Mouse (Mus musculus) limb, embryonic 14.5 days (tissue): ENCODE measurements around the gene 1700012A03Rik. TPM values are rescaled to one million over a fixed set of nuclear protein-coding genes. Genes with fewer than 3 reads are reported as not detected.

ENCODE experiments used
- ATAC-seq: fragments of 200-750 bp; cut with Nextera tagmentation; 2 replicates; pipeline ENCODE4 v1.8.0; 2017; ENCODE audit warnings: low read depth, moderate number of reproducible peaks, moderate TSS enrichment; ENCODE audit not compliant: low FRiP score
- DNase-seq: peaks from one replicate; pipeline ENCODE4 v3.0.0-alpha.2; 2015; ENCODE audit warnings: low spot score
- H3K27ac ChIP-seq: fragments of 300-500 bp; sonication (generic); replicated peaks from 2 replicates; pipeline ENCODE4 v1.5.1; 2014; ENCODE audit warnings: low read depth, mild to moderate bottlenecking, low read length, moderate library complexity, mixed read lengths
- H3K27me3 ChIP-seq: fragments of 300-500 bp; sonication (generic); 2 replicates; pipeline ENCODE4 v1.6.1; 2014; ENCODE audit warnings: low read length, mixed read lengths; ENCODE audit not compliant: control insufficient read depth, insufficient read depth
- H3K36me3 ChIP-seq: fragments of 300-500 bp; sonication (generic); 2 replicates; pipeline ENCODE4 v1.6.1; 2014; ENCODE audit warnings: mild to moderate bottlenecking, low read length, moderate library complexity, mixed read lengths; ENCODE audit not compliant: control insufficient read depth, insufficient read depth
- H3K4me1 ChIP-seq: fragments of 300-500 bp; sonication (generic); 2 replicates; pipeline ENCODE4 v1.6.1; 2014; ENCODE audit warnings: antibody characterized with exemption, low read length, mixed read lengths; ENCODE audit not compliant: control insufficient read depth, insufficient read depth
- H3K4me2 ChIP-seq: fragments of 300-500 bp; sonication (generic); replicated peaks from 2 replicates; pipeline ENCODE4 v1.6.1; 2014; ENCODE audit warnings: low read depth, mild to moderate bottlenecking, low read length, moderate library complexity; ENCODE audit not compliant: severe bottlenecking
- H3K4me3 ChIP-seq: fragments of 300-500 bp; sonication (generic); replicated peaks from 2 replicates; pipeline ENCODE4 v1.5.1; 2014; ENCODE audit warnings: low read length
- H3K9ac ChIP-seq: fragments of 300-500 bp; sonication (generic); 2 replicates; pipeline ENCODE4 v1.6.1; 2014; ENCODE audit warnings: mild to moderate bottlenecking, low read depth, low read length, moderate library complexity; ENCODE audit not compliant: severe bottlenecking
- H3K9me3 ChIP-seq: fragments of 300-500 bp; sonication (generic); 2 replicates; pipeline ENCODE4 v1.6.1; 2016; ENCODE audit warnings: low read length; ENCODE audit not compliant: control insufficient read depth
- POLR2A ChIP-seq: fragments of 200-500 bp; IDR thresholded peaks from 2 replicates; pipeline ENCODE4 v1.8.0; 2012; ENCODE audit warnings: inconsistent platforms, mild to moderate bottlenecking, moderate library complexity, borderline replicate concordance; ENCODE audit not compliant: insufficient read depth, insufficient read length; ENCODE audit errors: extremely low read depth
- WGBS: fragments of 180-500 bp; shearing (Covaris S2); extraction: QIAGEN DNeasy Blood & Tissue Kit; methylation state at CpG from one replicate; pipeline ENCODE4 v1.1.7; 2014; 5-methylcytosine and 5-hydroxymethylcytosine counted together
- polyA plus RNA-seq, 2 experiments: library from polyadenylated mRNA; depleted of rRNA in 1 of 2; stranded (reverse) in 1 of 2; unstranded in 1 of 2; fragments of >200 nt; fragmentation: Nextera tagmentation in 1 of 2; extraction: Ambion mirVana in 1 of 2; gene quantifications; 2 replicates each; pipeline versions ENCODE4 v1.2.1 to v1.2.3; 2012 to 2014

1700012A03Rik gene
- polyA plus RNA-seq (2012; rRNA removed), result not detected in 2 replicates
- not detected in 2 replicates for polyA plus RNA-seq (2014; fragmentation: Nextera tagmentation; extraction: Ambion mirVana)

- Histone ChIP-seq H3K4me2 (no peak within 1 kb of the TSS), H3K9me3 (no peaks in the 10 kb centered on the region), H3K27ac (no peak within 1 kb of the TSS), H3K4me3 (no peak within 1 kb of the TSS), H3K27me3 (no peaks in the 10 kb centered on the region), H3K36me3 (no peaks in the 10 kb centered on the region), H3K4me1 (no peaks in the 10 kb centered on the region), H3K9ac (no peak within 1 kb of the TSS)
- WGBS, result 67% methylated on average over 3 of the region's 3 CpGs
- ATAC-seq (no peak), DNase-seq (no peak)
- TF ChIP-seq POLR2A, result no peak
These were observed at the start of gene 1700012A03Rik for GRCm38 (mm10) chr6:32049951-32050345. Gene 1700012A03Rik, plus strand, starts transcription at chr6:32050246.

GRCm38 (mm10) chr6:32004228-32004627, 45.8 kb upstream of the 1700012A03Rik start:
- no peak for ATAC-seq
- H3K9me3 ChIP-seq, result no peaks in the 10 kb centered on the region
- no peaks in the 10 kb centered on the region for H3K27me3 ChIP-seq
- WGBS, result 76% methylated on average over 10 of the region's 10 CpGs
- no peak overlapping the region for H3K9ac ChIP-seq
- no peak for TF ChIP-seq POLR2A
- no peak overlapping the region for H3K4me2 ChIP-seq
- H3K36me3 ChIP-seq, result no peaks in the 10 kb centered on the region
- no peak for DNase-seq
- no peak overlapping the region for H3K27ac ChIP-seq
- H3K4me1 ChIP-seq, result no peaks in the 10 kb centered on the region
- H3K4me3 ChIP-seq, result no peak overlapping the region

GRCm38 (mm10) chr6:32005914-32006313, 44.1 kb upstream of the 1700012A03Rik start:
- no peak for ATAC-seq
- no peaks in the 10 kb centered on the region for H3K4me1 ChIP-seq

GRCm38 (mm10) chr6:32006382-32006781, 43.7 kb upstream of the 1700012A03Rik start:
- TF ChIP-seq POLR2A, result no peak
- Histone ChIP-seq H3K4me1 (no peaks in the 10 kb centered on the region), H3K4me3 (no peak overlapping the region), H3K9ac (no peak overlapping the region), H3K9me3 (no peaks in the 10 kb centered on the region), H3K36me3 (no peaks in the 10 kb centered on the region), H3K27me3 (no peaks in the 10 kb centered on the region), H3K27ac (no peak overlapping the region), H3K4me2 (no peak overlapping the region)
- DNase-seq (no peak), ATAC-seq (no peak)
- 84% methylated on average over 6 of the region's 6 CpGs for WGBS

More at GRCm38 (mm10) chr6:32005914-32006313, 44.1 kb upstream of the 1700012A03Rik start:
- Histone ChIP-seq H3K4me3 (no peak overlapping the region), H3K4me2 (no peak overlapping the region), H3K27ac (no peak overlapping the region), H3K9me3 (no peaks in the 10 kb centered on the region), H3K27me3 (no peaks in the 10 kb centered on the region), H3K9ac (no peak overlapping the region), H3K36me3 (no peaks in the 10 kb centered on the region)
- TF ChIP-seq POLR2A, result no peak
- WGBS, result 66% methylated on average over 2 of the region's 2 CpGs
- DNase-seq, result no peak

- Histone ChIP-seq H3K9ac (no peak overlapping the region), H3K4me1 (no peaks in the 10 kb centered on the region), H3K4me3 (no peak overlapping the region), H3K27me3 (no peaks in the 10 kb centered on the region), H3K4me2 (no peak overlapping the region), H3K9me3 (no peaks in the 10 kb centered on the region), H3K27ac (no peak overlapping the region), H3K36me3 (no peaks in the 10 kb centered on the region)
- WGBS, result 93% methylated on average over 3 of the region's 3 CpGs
- ATAC-seq, result no peak
- no peak for TF ChIP-seq POLR2A
- no peak for DNase-seq
These were observed 42.7 kb upstream of the 1700012A03Rik start for GRCm38 (mm10) chr6:32007336-32007735.

- H3K27me3 ChIP-seq, result no peaks in the 10 kb centered on the region
- H3K36me3 ChIP-seq, result no peaks in the 10 kb centered on the region
- H3K4me1 ChIP-seq, result 0 out of 2 replicates have a peak, but pooled peaks cover 6% of the 10 kb centered on the region
- no peaks in the 10 kb centered on the region for H3K9me3 ChIP-seq
- no peak overlapping the region for H3K9ac ChIP-seq
- H3K4me2 ChIP-seq, result no peak overlapping the region
- DNase-seq, result no peak
- TF ChIP-seq POLR2A, result no peak
- H3K27ac ChIP-seq, result no peak overlapping the region
- ATAC-seq, result no peak
- 83% methylated on average over 7 of the region's 7 CpGs for WGBS
- H3K4me3 ChIP-seq, result no peak overlapping the region
These were observed 33.2 kb upstream of the 1700012A03Rik start for GRCm38 (mm10) chr6:32016841-32017240.
